Mouse (Mus musculus) lung, postnatal 0 days (tissue): ENCODE measurements around the gene Synj2. TPM values are rescaled to one million over a fixed set of nuclear protein-coding genes. Genes with fewer than 3 reads are reported as not detected.

Source experiments
- ATAC-seq: fragments of 200-750 bp; cut with Nextera tagmentation; 2 replicates; pipeline ENCODE4 v1.8.0; 2017; ENCODE audit warnings: moderate library complexity
- DNase-seq: peaks from one replicate; pipeline ENCODE4 v3.0.0-alpha.2; 2016; ENCODE audit warnings: low spot score
- H3K27ac ChIP-seq: fragments of 300-500 bp; sonication (generic); 2 replicates; pipeline ENCODE4 v1.5.1; 2014; ENCODE audit warnings: antibody characterized with exemption, mild to moderate bottlenecking, low read length, mixed read lengths
- H3K27me3 ChIP-seq: fragments of 300-500 bp; sonication (generic); replicated peaks from 2 replicates; pipeline ENCODE4 v1.6.1; 2014; ENCODE audit warnings: low read length, mixed read lengths; ENCODE audit not compliant: insufficient read depth
- H3K36me3 ChIP-seq: fragments of 300-500 bp; sonication (generic); 2 replicates; pipeline ENCODE4 v1.6.1; 2014; ENCODE audit warnings: low read length, mixed read lengths; ENCODE audit not compliant: insufficient read depth
- H3K4me1 ChIP-seq: fragments of 300-500 bp; sonication (generic); 2 replicates; pipeline ENCODE4 v1.6.1; 2014; ENCODE audit warnings: antibody characterized with exemption, low read depth, low read length, mixed read lengths; ENCODE audit not compliant: insufficient read depth
- H3K4me2 ChIP-seq: fragments of 300-500 bp; sonication (generic); replicated peaks from 2 replicates; pipeline ENCODE4 v1.6.1; 2014; ENCODE audit warnings: low read depth, mild to moderate bottlenecking, low read length, moderate library complexity, mixed read lengths
- H3K4me3 ChIP-seq: fragments of 300-500 bp; sonication (generic); 2 replicates; pipeline ENCODE4 v1.5.1; 2014; ENCODE audit warnings: low read depth, low read length
- H3K9ac ChIP-seq: fragments of 300-500 bp; sonication (generic); replicated peaks from 2 replicates; pipeline ENCODE4 v1.6.1; 2014; ENCODE audit warnings: low read depth, mild to moderate bottlenecking
- H3K9me3 ChIP-seq: fragments of 300-500 bp; sonication (generic); 2 replicates; pipeline ENCODE4 v1.6.1; 2016; ENCODE audit warnings: low read length, mixed read lengths
- CTCF ChIP-seq: IDR thresholded peaks from 2 replicates; pipeline ENCODE4 v1.5.1; 2016; ENCODE audit warnings: antibody characterized with exemption, mild to moderate bottlenecking
- EP300 ChIP-seq: IDR thresholded peaks from 2 replicates; pipeline ENCODE4 v1.6.1; 2016; ENCODE audit warnings: antibody characterized with exemption, mild to moderate bottlenecking, control low read depth
- WGBS: fragments of 180-500 bp; shearing (Covaris S2); extraction: QIAGEN DNeasy Blood & Tissue Kit; methylation state at CpG from one replicate; pipeline ENCODE4 v1.1.7; 2014; 5-methylcytosine and 5-hydroxymethylcytosine counted together
- polyA plus RNA-seq: library from polyadenylated mRNA; unstranded; fragments of >200 nt; fragmentation: Nextera tagmentation; extraction: Ambion mirVana; gene quantifications from 2 replicates; pipeline ENCODE4 v1.2.1, GENCODE M21; 2015

Gene Synj2
- polyA plus RNA-seq, 1 experiment from 2014 or later: 2.1 TPM

DNA sequence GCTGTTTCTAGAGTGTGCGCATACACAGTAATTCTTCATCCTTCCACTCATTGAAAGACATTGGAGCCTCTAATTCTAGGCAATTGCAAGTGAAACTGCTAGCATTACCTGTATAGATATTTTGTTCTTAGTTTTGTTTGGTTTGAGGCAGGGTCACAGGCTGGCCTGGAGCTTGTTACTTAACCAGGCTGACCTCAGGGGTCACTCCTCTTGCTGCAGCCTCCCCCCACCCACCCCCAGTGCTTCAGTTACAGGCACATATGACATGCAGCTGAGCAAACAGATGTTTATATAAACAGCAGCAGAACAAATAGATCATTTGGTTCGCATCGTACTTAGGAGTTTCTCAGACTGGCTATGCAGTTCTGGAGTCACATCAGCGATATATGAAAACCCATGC, 28.3 kb upstream of the Synj2 start:
- Histone ChIP-seq H3K27me3 (no peaks in the 10 kb centered on the region), H3K9ac (no peak overlapping the region), H3K4me2 (no peak overlapping the region), H3K36me3 (peaks cover 10% of the 10 kb centered on the region; the same call in 1 of the 2 replicates), H3K4me3 (no peak overlapping the region), H3K9me3 (no peaks in the 10 kb centered on the region), H3K4me1 (no peaks in the 10 kb centered on the region), H3K27ac (no peak overlapping the region)
- WGBS: 74% methylated on average over 4 of the region's 4 CpGs
- no peak for DNase-seq
- ATAC-seq: no peak
- TF ChIP-seq EP300 (no peak), CTCF (no peak)

DNA sequence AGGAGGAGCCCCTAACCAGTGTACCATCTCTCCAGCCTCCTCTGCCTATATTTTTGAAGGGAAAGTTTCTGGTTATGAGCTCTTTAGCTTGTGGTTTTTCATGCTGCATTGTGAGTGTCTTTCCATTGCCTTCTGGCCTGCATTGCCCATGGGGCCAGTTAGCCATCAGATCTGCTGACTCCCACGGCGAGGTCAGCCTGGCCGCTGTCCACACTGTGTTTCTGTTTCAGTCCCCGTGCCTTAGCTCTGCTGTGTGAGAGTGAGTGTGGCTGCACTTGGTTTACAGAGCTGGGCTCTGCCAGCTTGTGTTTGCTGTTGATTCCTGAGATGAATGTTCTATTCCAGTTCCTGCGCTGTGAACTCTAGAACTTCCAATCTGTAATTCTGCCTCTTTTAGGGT, 26.9 kb upstream of the Synj2 start:
- Histone ChIP-seq H3K4me3 (no peak overlapping the region), H3K4me1 (no peaks in the 10 kb centered on the region), H3K4me2 (no peak overlapping the region), H3K27me3 (no peaks in the 10 kb centered on the region), H3K36me3 (peaks cover 12% of the 10 kb centered on the region), H3K9me3 (no peaks in the 10 kb centered on the region), H3K27ac (no peak overlapping the region), H3K9ac (no peak overlapping the region)
- WGBS: 75% methylated on average over 5 of the region's 5 CpGs
- TF ChIP-seq EP300 (no peak), CTCF (no peak)
- no peak for ATAC-seq
- DNase-seq: no peak

DNA sequence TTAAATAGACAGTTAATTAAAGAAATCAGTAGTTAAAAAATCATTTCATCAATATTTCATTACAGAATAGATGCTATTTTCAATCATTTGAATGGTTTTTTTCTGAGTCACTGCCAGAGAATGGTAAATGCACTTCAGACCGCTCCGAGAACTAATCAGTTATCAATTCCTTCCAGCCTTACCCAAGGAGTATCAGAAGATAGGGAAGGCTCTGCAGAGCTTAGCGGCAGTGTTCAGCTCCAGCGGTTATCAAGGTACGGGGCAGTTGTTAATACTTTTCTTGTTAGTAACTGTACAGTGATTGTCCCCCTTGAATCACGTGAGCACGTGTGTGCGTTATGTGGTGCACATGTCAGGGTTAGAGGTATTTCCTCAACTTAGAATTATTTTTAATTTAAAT, 19.1 kb upstream of the Synj2 start:
- Histone ChIP-seq H3K4me2 (no peak overlapping the region), H3K9me3 (no peaks in the 10 kb centered on the region), H3K27me3 (no peaks in the 10 kb centered on the region), H3K4me3 (no peak overlapping the region), H3K27ac (no peak overlapping the region), H3K36me3 (peaks cover 26% of the 10 kb centered on the region), H3K9ac (no peak overlapping the region), H3K4me1 (no peaks in the 10 kb centered on the region)
- no peak for TF ChIP-seq EP300
- TF ChIP-seq CTCF: no peak
- DNase-seq (no peak), ATAC-seq (no peak)
- WGBS: 92% methylated on average over 8 of the region's 8 CpGs

DNA sequence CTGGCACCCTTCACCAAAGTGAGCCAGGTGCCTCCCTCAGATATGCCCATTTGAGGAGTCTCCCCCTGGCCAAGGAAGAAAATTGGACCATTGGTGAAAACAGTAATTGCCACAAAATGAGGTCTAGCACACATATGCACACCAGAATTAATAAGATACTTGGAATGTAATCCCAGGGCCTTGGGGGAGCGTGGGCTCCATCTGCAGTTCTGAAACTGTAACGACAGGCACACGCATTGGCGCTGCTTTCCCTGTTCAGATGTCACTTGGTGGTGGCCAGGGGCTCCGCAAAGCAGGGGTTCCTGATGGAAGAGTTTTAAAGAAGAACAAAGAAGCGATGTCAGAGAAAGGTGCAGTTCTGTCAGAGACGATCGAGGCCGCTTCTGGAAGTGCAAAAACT, 17.8 kb upstream of the Synj2 start:
- H3K4me3 ChIP-seq: no peak overlapping the region
- no peak overlapping the region for H3K27ac ChIP-seq
- TF ChIP-seq CTCF (peak; percentile 68), EP300 (no peak)
- H3K4me2 ChIP-seq: no peak overlapping the region
- no peak overlapping the region for H3K9ac ChIP-seq
- DNase-seq (no peak), ATAC-seq (no peak)
- H3K4me1 ChIP-seq: no peaks in the 10 kb centered on the region
- no peaks in the 10 kb centered on the region for H3K27me3 ChIP-seq
- H3K9me3 ChIP-seq: no peaks in the 10 kb centered on the region
- 71% methylated on average over 9 of the region's 9 CpGs for WGBS
- H3K36me3 ChIP-seq: peaks cover 25% of the 10 kb centered on the region

DNA sequence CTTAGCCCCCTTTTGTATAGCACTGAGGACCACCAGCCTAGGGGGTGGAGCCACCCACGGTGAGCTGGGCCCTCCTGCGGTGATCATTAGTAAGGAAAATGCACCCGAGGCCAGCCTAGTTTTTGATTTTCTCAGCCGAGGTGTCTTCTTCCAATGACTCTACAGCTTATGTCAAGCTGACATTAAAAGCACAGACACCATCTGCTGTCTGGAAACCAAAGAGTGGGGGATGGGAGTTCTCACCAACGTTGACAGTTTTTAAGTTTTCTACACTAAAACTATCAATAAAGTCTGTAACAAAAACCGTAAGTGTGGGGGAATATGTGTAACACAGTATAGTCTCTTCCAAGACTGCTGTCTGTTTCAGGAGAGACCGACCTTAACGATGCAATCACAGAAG, 16.8 kb upstream of the Synj2 start:
- H3K4me3 ChIP-seq: no peak overlapping the region
- no peaks in the 10 kb centered on the region for H3K4me1 ChIP-seq
- no peak overlapping the region for H3K27ac ChIP-seq
- no peak overlapping the region for H3K9ac ChIP-seq
- no peaks in the 10 kb centered on the region for H3K9me3 ChIP-seq
- TF ChIP-seq CTCF: no peak
- no peak for TF ChIP-seq EP300
- peaks cover 17% of the 10 kb centered on the region for H3K36me3 ChIP-seq
- ATAC-seq (no peak), DNase-seq (no peak)
- WGBS: 79% methylated on average over 8 of the region's 8 CpGs
- H3K27me3 ChIP-seq: no peaks in the 10 kb centered on the region
- H3K4me2 ChIP-seq: no peak overlapping the region

DNA sequence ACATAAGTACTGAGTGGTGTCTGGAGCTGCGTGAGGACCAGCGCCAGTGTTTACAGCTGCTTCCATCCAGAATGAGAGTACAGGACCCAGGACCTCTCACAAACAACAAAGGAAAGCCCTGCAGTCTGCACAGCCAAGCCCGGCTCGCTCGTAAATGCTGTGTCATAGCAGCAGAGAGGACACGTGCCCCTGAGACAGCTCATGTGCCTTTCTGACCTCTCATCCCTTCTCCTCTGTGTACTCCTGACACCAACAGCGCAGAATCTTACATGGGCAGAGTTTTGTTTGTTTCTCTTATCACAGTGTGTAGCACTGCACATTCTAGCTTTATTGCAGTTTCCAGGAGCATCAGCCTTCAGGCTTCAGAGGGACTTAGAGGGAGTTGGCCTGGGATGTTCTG, 14.4 kb upstream of the Synj2 start:
- Histone ChIP-seq H3K27ac (no peak overlapping the region), H3K4me2 (no peak overlapping the region), H3K4me1 (no peaks in the 10 kb centered on the region), H3K9ac (no peak overlapping the region), H3K4me3 (no peak overlapping the region), H3K27me3 (no peaks in the 10 kb centered on the region), H3K9me3 (no peaks in the 10 kb centered on the region), H3K36me3 (peaks cover 14% of the 10 kb centered on the region)
- WGBS: 72% methylated on average over 7 of the region's 7 CpGs
- no peak for DNase-seq
- TF ChIP-seq CTCF (no peak), EP300 (no peak)
- ATAC-seq: no peak

DNA sequence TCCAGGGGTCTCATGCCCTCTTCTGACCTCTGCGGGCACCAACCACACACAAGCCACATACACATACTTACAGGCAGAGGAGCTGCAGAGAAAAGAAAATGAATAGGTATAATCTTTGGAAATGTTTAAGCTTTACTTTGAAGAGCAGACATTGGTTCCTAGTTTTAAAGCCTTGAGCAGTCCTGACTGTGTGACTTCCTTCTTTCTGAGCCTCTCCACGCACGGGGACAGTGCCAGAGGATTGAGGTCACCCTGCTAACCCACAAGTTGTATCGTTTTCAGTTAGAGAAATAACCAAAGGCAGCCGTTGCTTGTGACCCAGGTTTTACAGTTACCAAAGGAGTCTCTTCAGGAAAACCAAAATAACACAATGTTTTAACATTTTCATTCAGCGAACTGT, 12.0 kb upstream of the Synj2 start:
- TF ChIP-seq CTCF: no peak
- no peak for TF ChIP-seq EP300
- Histone ChIP-seq H3K4me2 (no peak overlapping the region), H3K27ac (no peak overlapping the region), H3K4me1 (no peaks in the 10 kb centered on the region), H3K36me3 (peaks cover 14% of the 10 kb centered on the region), H3K9ac (no peak overlapping the region), H3K4me3 (no peak overlapping the region), H3K27me3 (no peaks in the 10 kb centered on the region), H3K9me3 (no peaks in the 10 kb centered on the region)
- DNase-seq: no peak
- 69% methylated on average over 6 of the region's 6 CpGs for WGBS
- no peak for ATAC-seq
